Mouse (Mus musculus) common myeloid progenitor, adult 5-6 weeks (primary cell): Measurements from ENCODE around the gene Ngrn. TPM values are rescaled to one million over a fixed set of nuclear protein-coding genes. Genes with fewer than 3 reads are reported as not detected.
A peak's percentile ranks its signal among the peaks of the same experiment; 100 is the strongest.

Experiments
- ATAC-seq: replicated peaks from 2 replicates; pipeline ENCODE4 v1.8.0; 2016; ENCODE audit warnings: low read depth, mild to moderate bottlenecking, moderate TSS enrichment, inconsistent platforms; ENCODE audit not compliant: poor library complexity, severe bottlenecking
- total RNA-seq: library from RNA; stranded (forward); fragments of 200-1000, 187-1606 nt; gene quantifications from 2 replicates; pipeline ENCODE4 v1.2.3, GENCODE M21; 2017

The Ngrn gene
- total RNA-seq: 23.2 and 31.0 TPM in 2 replicates

DNA sequence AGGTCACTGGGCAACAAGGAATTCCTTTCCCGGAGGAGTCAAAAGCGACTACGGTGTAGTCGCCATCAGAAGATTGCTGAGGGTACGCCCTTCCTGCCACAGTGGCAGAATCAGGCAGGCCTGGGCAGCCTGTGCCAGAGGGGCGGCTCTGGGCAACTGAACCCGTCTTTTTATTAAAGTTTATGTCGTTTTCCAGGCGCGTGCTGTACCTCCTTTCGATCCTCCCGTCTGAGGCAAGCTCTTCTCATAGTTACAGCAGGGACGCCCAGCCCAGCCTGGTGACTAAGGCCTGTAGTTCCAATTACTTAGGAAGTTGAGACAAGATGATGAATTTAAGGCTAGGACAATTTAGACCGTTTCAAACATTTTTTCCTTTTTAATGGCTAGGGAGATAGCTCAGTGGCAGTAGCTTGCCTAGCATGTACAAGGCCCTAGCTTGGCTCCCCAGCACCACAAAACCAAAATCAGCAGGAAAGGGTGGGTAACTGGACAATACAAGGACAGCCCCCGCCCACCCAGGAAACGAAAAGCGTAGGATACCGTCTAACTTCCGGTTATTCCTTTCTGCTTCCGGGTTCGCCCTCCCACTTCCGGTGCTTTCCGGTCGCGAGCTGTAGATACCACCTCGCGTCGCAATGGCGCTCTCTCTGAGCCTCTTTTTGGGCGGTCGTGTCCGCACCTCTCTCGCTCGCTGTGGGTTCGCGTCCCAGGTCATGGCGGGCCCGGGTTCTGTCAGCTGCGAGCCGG, at the start of gene Ngrn:
Gene Ngrn, plus strand, starts transcription at position 591 of the 747 bp plus-strand sequence.
- peak; percentile 92 for ATAC-seq

DNA sequence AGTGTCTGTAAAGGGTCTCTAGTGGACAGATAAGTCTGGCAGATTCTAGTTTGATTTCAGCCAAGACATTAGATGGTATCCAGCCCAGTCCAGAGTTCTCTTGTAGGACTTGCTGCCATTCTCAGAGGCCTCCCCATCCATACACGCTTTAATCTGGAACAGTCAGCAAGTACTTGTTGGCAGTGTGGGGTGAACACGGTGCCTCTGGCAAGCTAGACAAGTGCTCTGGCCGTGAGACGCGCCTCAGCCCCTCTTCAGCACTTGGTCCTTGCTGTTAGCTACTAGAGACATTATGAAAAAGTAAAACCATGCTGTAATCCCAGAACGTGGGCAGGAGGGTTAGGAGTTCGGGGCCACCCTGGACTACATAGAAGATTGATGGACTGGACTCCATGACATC, 47.4 kb upstream of the Ngrn start:
- no peak for ATAC-seq

GRCm38 (mm10) chr7:80214459-80214858, 46.6 kb upstream of the Ngrn start:
- ATAC-seq: no peak

DNA sequence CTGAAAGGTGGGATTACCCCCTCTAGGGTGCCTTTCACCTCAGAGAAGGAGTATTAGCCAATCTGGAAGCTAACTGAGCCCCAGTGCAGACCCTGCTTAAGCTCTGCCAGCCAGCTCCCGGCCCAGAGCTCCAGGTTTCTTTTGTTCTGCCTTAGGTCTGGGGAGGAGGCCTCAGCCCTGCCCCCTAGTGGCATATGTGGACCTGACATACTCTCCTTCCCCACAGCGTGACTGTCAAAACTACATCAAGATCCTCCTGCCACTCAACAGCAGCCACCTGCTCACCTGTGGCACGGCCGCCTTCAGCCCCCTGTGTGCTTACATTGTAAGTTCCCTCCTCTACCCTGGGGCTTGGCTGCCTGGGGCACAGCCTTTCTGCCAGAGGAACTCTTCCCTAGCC, 45.6 kb upstream of the Ngrn start:
- ATAC-seq: peak; percentile 91

GRCm38 (mm10) chr7:80216566-80216965, 44.4 kb upstream of the Ngrn start:
- no peak for ATAC-seq

DNA sequence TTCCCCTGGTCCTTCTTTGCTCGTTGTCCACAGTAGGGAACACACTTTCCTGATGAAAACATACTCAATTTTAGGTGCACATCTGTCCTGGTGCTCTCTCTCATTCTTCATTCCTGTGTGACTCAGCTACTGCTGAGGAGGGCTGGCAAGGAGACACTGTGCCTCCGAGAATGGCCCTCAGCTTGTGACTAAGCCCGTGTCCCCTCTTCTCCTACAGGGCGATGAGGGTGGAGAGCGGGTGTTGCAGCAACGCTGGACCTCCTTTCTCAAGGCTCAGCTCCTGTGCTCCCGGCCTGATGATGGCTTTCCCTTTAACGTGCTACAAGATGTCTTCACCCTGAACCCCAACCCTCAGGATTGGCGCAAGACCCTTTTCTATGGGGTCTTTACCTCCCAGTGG, 42.3 kb upstream of the Ngrn start:
- ATAC-seq: no peak

DNA sequence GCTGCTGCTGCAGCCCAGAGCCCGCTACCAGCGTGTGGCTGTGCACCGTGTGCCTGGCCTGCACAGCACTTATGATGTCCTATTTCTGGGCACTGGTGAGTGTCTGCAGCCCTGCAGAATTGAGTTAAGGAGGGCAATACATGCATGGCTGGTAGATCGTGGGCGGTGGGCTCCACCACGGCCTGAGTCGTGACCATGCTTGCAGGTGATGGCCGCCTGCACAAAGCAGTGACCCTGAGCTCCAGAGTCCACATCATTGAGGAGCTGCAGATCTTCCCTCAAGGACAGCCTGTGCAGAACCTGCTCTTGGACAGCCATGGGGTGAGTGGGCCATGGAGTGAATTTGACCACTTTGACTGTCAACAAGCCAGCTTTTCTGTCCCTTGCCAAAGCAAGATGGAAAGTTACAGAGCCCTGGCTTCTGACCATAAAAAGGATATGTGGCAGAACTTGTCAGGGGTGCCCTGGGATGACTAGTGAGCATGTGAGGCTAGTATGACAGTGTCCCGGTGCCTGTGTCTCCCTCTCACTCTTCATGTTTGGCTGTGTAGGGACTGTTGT, 40.7 kb upstream of the Ngrn start:
- no peak for ATAC-seq

- no peak for ATAC-seq
Measured at GRCm38 (mm10) chr7:80221179-80221750, 39.8 kb upstream of the Ngrn start.

DNA sequence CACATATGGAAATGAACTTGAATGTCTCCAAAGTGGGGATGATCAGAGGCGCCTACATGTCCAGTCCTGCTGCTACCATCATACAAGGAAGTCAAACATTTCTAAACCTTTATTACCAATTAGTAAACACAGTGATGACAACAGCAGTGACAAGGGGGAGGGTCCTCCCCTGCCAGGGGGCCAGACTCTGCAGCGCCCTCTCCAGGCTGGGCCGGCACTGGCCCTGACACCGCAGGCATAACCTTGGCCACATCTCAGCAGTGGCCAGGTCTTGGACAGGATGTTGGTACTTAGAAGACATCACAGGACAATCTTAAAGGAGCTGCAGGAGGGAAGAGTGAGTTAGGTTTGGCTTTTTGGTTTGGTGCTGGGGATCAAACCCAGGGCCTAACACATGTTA, 34.0 kb upstream of the Ngrn start:
- ATAC-seq: no peak

DNA sequence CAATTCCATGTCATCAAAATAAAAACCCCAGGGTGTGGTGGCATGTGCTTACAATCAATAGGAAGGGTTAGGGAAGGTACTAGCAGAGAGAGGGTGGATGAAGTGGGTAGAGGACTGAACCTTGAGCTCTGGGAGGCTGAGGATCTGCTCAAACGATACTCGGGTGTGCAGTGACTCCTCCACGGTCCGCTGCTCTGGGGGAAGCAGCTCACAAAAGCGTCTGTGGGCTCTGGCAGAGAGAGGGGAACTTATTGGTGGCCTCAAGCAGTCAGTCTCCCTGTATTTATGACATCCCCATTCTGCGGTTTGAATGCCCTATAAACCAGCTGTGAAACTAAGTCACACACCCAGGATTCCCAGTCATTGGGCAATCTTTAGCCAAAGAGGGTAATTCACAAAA, 30.8 kb upstream of the Ngrn start:
- ATAC-seq: no peak; the same call in 1 of the 2 replicates

DNA sequence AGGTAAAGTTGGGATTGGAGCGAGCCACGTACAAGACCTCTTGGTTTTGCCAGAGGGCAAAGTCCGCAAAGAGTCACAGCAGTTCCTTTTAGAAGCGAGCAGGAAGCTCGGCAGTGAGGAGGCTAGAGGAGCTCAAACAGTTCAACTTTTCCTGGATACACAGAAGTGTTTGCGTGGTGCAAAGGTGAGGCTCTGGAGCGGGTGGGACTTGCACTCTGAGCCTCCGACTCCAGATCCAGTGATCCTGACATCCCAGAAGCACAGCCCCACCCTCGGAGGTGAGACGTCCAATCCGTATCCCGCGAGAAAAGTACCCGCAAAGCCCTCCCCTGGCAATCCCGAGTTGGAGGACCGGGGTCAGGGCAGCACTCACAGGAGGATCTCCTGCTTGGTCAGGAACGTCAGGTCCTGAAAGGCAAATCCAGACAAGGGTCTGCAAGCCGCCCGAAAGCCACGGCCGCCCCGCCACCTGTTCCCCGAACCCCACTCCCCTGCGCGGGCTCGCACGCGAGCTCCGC, 29.0 kb upstream of the Ngrn start:
- no peak for ATAC-seq

DNA sequence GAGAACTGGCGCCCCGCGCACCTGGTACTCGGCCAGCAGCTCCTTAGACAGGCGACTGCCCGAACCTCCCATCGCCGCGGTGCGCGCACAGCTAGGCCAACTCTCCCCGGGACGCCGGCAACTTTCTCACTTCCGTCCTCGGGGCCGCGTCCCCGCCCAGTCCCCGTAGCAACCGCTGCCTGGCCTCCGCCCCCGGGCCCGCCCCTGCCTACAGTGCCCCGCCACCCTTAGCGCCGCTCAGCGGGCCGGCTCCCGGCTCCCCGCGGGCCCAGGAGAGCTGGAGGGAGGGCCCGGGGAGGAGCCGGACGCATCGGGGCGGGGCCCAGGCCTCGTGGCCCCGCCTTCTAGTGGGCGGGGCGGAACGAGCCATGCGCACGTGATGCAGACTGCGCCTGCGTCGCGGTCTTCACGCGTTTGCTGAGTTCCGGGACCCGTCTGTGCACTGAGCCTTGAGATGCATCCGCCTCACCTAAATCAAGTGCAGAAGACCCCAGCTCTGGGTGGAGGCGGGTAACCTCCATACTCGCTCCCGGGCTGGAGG, 28.5 kb upstream of the Ngrn start, which contains the start of the genes Cib1 and Gdpgp1:
Gene Cib1, minus strand, starts transcription at position 325 of the 541 bp plus-strand sequence.
Gene Gdpgp1, plus strand, starts transcription at position 377 of the 541 bp plus-strand sequence.
- peak; percentile 92 for ATAC-seq

GRCm38 (mm10) chr7:80233799-80234198, 27.2 kb upstream of the Ngrn start:
- ATAC-seq: no peak

DNA sequence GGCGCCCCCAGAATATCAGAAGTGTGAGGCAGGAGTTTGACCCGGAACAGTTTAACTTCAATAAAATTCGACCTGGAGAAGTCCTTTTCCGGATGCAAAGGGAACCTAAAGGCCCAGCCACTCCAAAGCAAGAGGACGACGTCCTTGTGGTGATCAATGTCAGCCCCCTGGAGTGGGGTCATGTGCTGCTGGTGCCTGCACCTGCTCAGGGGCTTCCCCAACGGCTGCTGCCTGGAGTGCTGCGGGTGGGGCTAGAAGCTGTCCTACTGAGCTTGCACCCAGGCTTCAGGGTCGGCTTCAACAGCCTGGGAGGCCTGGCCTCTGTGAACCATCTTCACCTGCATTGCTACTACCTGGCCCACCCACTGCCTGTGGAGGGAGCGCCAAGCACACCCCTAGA, 22.5 kb upstream of the Ngrn start:
- ATAC-seq: no peak

- no peak for ATAC-seq
Measured at GRCm38 (mm10) chr7:80241661-80242060, 19.4 kb upstream of the Ngrn start.

DNA sequence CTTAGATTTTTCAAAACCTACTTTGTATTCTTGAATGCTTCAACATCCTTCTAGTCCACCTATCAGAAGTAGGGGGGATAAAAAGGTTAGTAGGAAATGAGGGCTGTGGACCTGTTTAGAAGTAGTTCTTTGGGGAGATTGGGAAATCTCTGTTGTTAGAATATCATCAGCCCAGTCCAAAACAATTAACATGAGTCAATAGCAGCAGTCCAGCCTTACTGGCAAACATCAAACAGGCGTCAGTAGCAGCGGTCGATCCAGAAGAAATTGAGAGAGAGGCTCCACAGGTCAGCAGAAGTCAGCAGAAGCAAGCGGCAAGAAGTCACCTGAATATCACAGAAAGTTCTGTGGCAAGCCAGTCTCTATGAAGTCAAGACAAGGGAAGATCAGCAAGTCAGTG, 16.2 kb upstream of the Ngrn start:
- no peak for ATAC-seq

- ATAC-seq: peak; percentile 98
Measured at GRCm38 (mm10) chr7:80246148-80246721, 14.8 kb upstream of the Ngrn start, which contains the start of gene Ttll13. TSS of gene Ttll13 (plus strand) at chr7:80246376.

DNA sequence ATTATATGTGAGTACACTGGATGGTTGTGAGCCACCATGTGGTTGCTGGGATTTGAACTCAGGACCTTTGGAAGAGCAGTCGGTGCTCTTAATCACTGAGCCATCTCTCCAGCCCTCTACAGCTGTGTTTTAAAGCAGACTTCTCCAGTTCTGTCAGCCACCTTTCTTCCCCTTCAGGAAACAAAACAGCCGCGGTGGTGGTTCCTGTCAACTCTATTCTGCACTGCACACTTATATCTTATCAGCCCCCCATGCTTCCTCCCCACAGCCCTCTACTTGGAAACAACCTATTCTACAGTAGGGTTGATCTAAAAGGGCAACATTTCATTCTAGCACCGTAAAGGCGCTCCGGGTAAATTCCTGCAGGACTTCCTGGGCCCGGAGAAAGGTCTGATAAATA, 14.2 kb upstream of the Ngrn start:
- peak; percentile 45 for ATAC-seq

GRCm38 (mm10) chr7:80252437-80252836, 8.6 kb upstream of the Ngrn start:
- no peak for ATAC-seq

GRCm38 (mm10) chr7:80252886-80253285, 8.1 kb upstream of the Ngrn start:
- no peak for ATAC-seq
